Mouse (Mus musculus) splenic B cell, adult 2 months (primary cell): ENCODE measurements around the gene Rbm47.
"Not testable (repeated sequence)": the region's sequence is repeated elsewhere in the genome, so short reads cannot be mapped to it uniquely, and the experiment has no call there.

ENCODE experiments used
- DNase-seq: peaks from one replicate; pipeline ENCODE4 v3.0.0-alpha.2; 2011; ENCODE audit warnings: low read depth, low spot score
- H3K27me3 ChIP-seq: 2 replicates; pipeline ENCODE4 v1.6.1; 2012; ENCODE audit warnings: mild to moderate bottlenecking, low read length, moderate library complexity, mixed read lengths; ENCODE audit not compliant: control insufficient read depth, poor library complexity, insufficient read depth, severe bottlenecking
- H3K36me3 ChIP-seq: 2 replicates; pipeline ENCODE4 v1.6.1; 2012; ENCODE audit warnings: mild to moderate bottlenecking, low read length, moderate library complexity, mixed read lengths; ENCODE audit not compliant: control insufficient read depth, poor library complexity, insufficient read depth, severe bottlenecking

The Rbm47 gene

GRCm38 (mm10) chr5:66000567-66001125, 172.3 kb downstream of the Rbm47 start:
- peak; percentile 33 for DNase-seq
- no peaks in the 10 kb centered on the region for H3K27me3 ChIP-seq
- H3K36me3 ChIP-seq, result no peaks in the 10 kb centered on the region

- no peak for DNase-seq
- H3K27me3 ChIP-seq, result no peaks in the 10 kb centered on the region
These were observed 172.8 kb downstream of the Rbm47 start for GRCm38 (mm10) chr5:66000074-66000473.

DNA sequence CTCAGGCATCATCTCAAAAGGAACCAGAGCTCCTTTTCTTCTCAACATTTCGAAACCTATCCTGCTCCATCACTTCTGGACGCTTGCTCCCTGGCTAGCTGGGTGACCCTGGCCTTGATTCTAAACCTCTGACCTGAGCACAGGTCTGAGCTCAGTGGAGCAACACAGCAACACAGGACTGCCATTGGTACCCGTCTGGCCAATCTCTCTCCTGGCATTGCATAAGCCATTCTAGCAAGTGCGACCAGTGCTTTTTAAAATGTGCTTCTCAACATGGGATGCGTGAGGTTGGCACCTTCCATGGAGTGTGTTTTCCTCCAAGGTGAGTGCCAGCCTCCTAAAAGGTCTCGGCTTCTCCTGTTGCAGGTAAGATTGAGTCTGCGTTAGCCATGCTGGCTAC, 173.8 kb downstream of the Rbm47 start:
- H3K36me3 ChIP-seq, result no peaks in the 10 kb centered on the region
- no peaks in the 10 kb centered on the region for H3K27me3 ChIP-seq
- DNase-seq, result no peak

More at GRCm38 (mm10) chr5:66000074-66000473, 172.8 kb downstream of the Rbm47 start:
- no peaks in the 10 kb centered on the region for H3K36me3 ChIP-seq

GRCm38 (mm10) chr5:65997813-65998212, 175.1 kb downstream of the Rbm47 start:
- DNase-seq, result no peak
- Histone ChIP-seq H3K36me3 (no peaks in the 10 kb centered on the region), H3K27me3 (no peaks in the 10 kb centered on the region)

DNA sequence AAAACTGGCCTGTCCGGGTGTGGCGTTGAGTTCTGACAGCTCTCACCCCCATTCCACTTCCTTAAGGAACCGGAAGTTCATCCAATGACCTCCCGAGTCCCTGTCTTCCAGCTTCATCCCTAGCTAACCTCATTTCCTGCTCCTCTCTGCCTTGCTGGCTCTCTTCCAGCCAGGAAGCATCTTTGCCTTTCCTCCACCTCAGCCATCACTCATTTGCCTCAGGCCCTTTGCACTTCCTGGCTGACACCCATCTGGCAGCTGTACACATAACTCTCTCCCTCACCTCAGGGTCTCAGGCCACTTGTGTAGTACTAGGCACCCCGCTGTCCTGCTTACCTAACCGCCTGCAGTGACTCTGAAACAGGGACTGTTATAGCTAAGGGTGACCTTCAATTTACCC, 178.3 kb downstream of the Rbm47 start:
- no peaks in the 10 kb centered on the region for H3K36me3 ChIP-seq
- DNase-seq, result no peak
- H3K27me3 ChIP-seq, result no peaks in the 10 kb centered on the region

GRCm38 (mm10) chr5:65991191-65991590, 181.7 kb downstream of the Rbm47 start:
- H3K36me3 ChIP-seq, result no peaks in the 10 kb centered on the region
- no peaks in the 10 kb centered on the region for H3K27me3 ChIP-seq
- peak; percentile 46 for DNase-seq

GRCm38 (mm10) chr5:65987004-65987403, 185.9 kb downstream of the Rbm47 start:
- not testable (repeated sequence) for H3K27me3 ChIP-seq, H3K36me3 ChIP-seq, DNase-seq

- Histone ChIP-seq H3K27me3 (no peaks in the 10 kb centered on the region), H3K36me3 (no peaks in the 10 kb centered on the region)
- no peak for DNase-seq
These were observed 186.5 kb downstream of the Rbm47 start for GRCm38 (mm10) chr5:65986426-65986825.

DNA sequence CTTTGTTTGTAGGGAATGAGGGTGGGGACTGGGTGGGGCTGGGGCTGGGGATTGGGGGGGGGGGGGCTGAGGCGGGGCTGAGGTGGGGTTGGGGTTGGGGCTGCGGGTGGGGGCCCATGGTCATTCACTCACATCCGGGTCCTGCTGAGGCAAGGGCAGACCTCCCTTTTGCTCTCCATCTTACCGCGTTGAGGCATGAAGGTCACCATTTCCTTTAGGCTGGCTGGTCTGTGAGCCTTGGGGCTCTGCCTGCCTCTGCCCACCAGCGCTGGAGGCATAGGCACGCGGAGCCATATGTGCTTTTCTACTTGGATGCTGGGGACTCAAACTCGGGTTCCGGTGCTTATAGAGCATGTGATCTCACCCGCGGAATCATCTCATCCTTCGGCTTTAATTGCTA, 197.2 kb downstream of the Rbm47 start:
- no peaks in the 10 kb centered on the region for H3K27me3 ChIP-seq
- DNase-seq, result no peak
- no peaks in the 10 kb centered on the region for H3K36me3 ChIP-seq

- DNase-seq, result no peak
- Histone ChIP-seq H3K27me3 (no peaks in the 10 kb centered on the region), H3K36me3 (no peaks in the 10 kb centered on the region)
These were observed 199.7 kb downstream of the Rbm47 start for GRCm38 (mm10) chr5:65973189-65973588.

GRCm38 (mm10) chr5:65968004-65968403, 204.9 kb downstream of the Rbm47 start:
- Histone ChIP-seq H3K36me3 (no peaks in the 10 kb centered on the region), H3K27me3 (no peaks in the 10 kb centered on the region)

DNA sequence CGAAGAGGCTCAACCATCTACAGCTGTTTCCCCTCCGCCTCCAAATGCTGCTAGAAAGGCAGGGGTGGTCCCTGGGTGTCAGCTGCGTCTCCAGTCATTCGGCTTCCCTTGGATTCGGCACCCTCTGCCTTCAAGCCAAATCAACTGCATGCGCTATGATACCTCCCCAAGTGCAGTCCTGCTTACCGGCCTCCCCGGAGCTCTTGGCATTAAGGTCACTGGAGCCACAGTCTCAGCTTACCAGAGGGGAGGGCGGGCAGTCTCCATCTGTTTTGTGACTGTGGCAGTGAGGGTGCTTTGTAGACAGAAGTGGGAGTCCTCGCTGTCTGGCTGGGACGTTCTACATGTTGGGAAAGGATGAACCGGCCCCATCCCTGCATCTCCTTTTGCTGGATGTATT, 205.8 kb downstream of the Rbm47 start:
- H3K36me3 ChIP-seq, result no peaks in the 10 kb centered on the region
- no peak for DNase-seq
- H3K27me3 ChIP-seq, result no peaks in the 10 kb centered on the region

More at GRCm38 (mm10) chr5:65968004-65968403, 204.9 kb downstream of the Rbm47 start:
- no peak for DNase-seq
